Mouse (Mus musculus) megakaryocyte-erythroid progenitor cell, adult 5 weeks (primary cell): ENCODE data around the gene Ptk7. TPM values are rescaled to one million over a fixed set of nuclear protein-coding genes. Genes with fewer than 3 reads are reported as not detected.

Source experiments
- polyA plus RNA-seq: library from polyadenylated mRNA; stranded (reverse); fragments of >175 nt; gene quantifications from 2 replicates; pipeline ENCODE4 v1.2.3, GENCODE M21; 2012

Ptk7 gene
- 4.9 and 8.5 TPM in 2 replicates for polyA plus RNA-seq

GRCm38 (mm10) chr17:46628791-46629684 is at the start of gene Ptk7:
Gene Ptk7 (minus strand): TSS chr17:46629504.

GRCm38 (mm10) chr17:46678416-46678815 is 49.1 kb upstream of the Ptk7 start, which contains the start of gene Mea1:
Gene Mea1 (plus strand): TSS chr17:46678793.

GRCm38 (mm10) chr17:46673850-46674529 is 44.7 kb upstream of the Ptk7 start, which contains the start of gene Rrp36:
Gene Rrp36 (minus strand): TSS chr17:46674352.

GRCm38 (mm10) chr17:46650232-46651031 is 21.1 kb upstream of the Ptk7 start, which contains the start of gene Cul7:
Gene Cul7 (plus strand): TSS chr17:46650337.

GRCm38 (mm10) chr17:46645561-46646321 is 16.4 kb upstream of the Ptk7 start, which contains the start of the genes Klc4 and Mrpl2:
Gene Klc4 (minus strand): TSS chr17:46646022.
Gene Mrpl2 (plus strand): TSS chr17:46646229.

GRCm38 (mm10) chr17:46555673-46556583 is 73.4 kb downstream of the Ptk7 start, which contains the start of gene Srf:
Gene Srf (minus strand): TSS chr17:46556175.

GRCm38 (mm10) chr17:46545813-46546564 is 83.3 kb downstream of the Ptk7 start, which contains the start of gene Cul9:
Gene Cul9 (minus strand): TSS chr17:46546388.

Other genes with a start within 250 kb of the Ptk7 start
- gene Zfp318, start 245.8 kb downstream of the Ptk7 start, polyA plus RNA-seq, result 1.9 and 4.1 TPM in 2 replicates
- gene Crip3, start 200.6 kb downstream of the Ptk7 start, polyA plus RNA-seq, result not detected in 2 replicates
- gene Slc22a7, start 191.0 kb downstream of the Ptk7 start, polyA plus RNA-seq, result not detected in 2 replicates
- 0.12 and 0.29 TPM in 2 replicates for gene Ttbk1, start 141.8 kb downstream of the Ptk7 start, polyA plus RNA-seq
- 30.7 and 40.0 TPM in 2 replicates for gene Dnph1, start 132.8 kb downstream of the Ptk7 start, polyA plus RNA-seq
- 23.6 and 36.5 TPM in 2 replicates for gene Cul9, start 83.1 kb downstream of the Ptk7 start, polyA plus RNA-seq
- gene Srf, start 73.3 kb downstream of the Ptk7 start, polyA plus RNA-seq, result 174 and 199 TPM in 2 replicates
- 23.7 and 24.4 TPM in 2 replicates for gene Klc4, start 16.5 kb upstream of the Ptk7 start, polyA plus RNA-seq
- 618 and 740 TPM in 2 replicates for gene Mrpl2, start 16.7 kb upstream of the Ptk7 start, polyA plus RNA-seq
- 44.9 and 63.5 TPM in 2 replicates for gene Cul7, start 20.8 kb upstream of the Ptk7 start, polyA plus RNA-seq
- gene Rrp36, start 44.8 kb upstream of the Ptk7 start, polyA plus RNA-seq, result 34.7 and 49.3 TPM in 2 replicates
- gene Mea1, start 49.3 kb upstream of the Ptk7 start, polyA plus RNA-seq, result 117 and 127 TPM in 2 replicates
- 207 and 208 TPM in 2 replicates for gene Klhdc3, start 51.4 kb upstream of the Ptk7 start, polyA plus RNA-seq
- 75.2 and 77.5 TPM in 2 replicates for gene Ppp2r5d, start 75.6 kb upstream of the Ptk7 start, polyA plus RNA-seq
- gene Pex6, start 82.0 kb upstream of the Ptk7 start, polyA plus RNA-seq, result 60.6 and 61.7 TPM in 2 replicates
- 0.31 and 0.82 TPM in 2 replicates for gene Gnmt, start 99.7 kb upstream of the Ptk7 start, polyA plus RNA-seq
- gene Cnpy3, start 122.7 kb upstream of the Ptk7 start, polyA plus RNA-seq, result 258 and 301 TPM in 2 replicates
- gene Ptcra, start 134.2 kb upstream of the Ptk7 start, polyA plus RNA-seq, result 0.25 TPM in 1 of 2 replicates, not detected in the other
- 143 and 146 TPM in 2 replicates for gene 2310039H08Rik, start 143.1 kb upstream of the Ptk7 start, polyA plus RNA-seq
- gene Rpl7l1, start 153.2 kb upstream of the Ptk7 start, polyA plus RNA-seq, result 7.7 and 8.4 TPM in 2 replicates
- gene Bicral, start 229.0 kb upstream of the Ptk7 start, polyA plus RNA-seq, result 10.2 and 11.5 TPM in 2 replicates